ENCODE assay signal across 15 mouse cellular contexts in genomic region chr16:89570516-89570915, GRCm38 (mm10). TPM values are rescaled to one million over a fixed set of nuclear protein-coding genes. Genes with fewer than 3 reads are reported as not detected.
DNase-seq lines count a peak whose midpoint lies in the region; ATAC-seq and TF ChIP-seq lines count a peak whose summit lies in the region.
"Had no signal": no experiment of that assay in that cellular context is flagged by ENCODE, and none has a peak within 500 bp of the region (broad histone marks: within the 10 kb centered on the region; RNA-seq: fewer than 3 reads in every experiment).

No protein-coding gene starts in this region.

- no peak overlapping the region for H3K4me3 ChIP-seq in heart, embryonic 12.5 days
- H3K4me3 ChIP-seq in cerebellum, adult 2 months (replicated peaks; ENCODE audit: insufficient read depth, low read depth, low read length) = no peak overlapping the region
- H3K4me3 ChIP-seq in layer of hippocampus, adult 2 months = no peak overlapping the region
- H3K4me3 ChIP-seq in kidney, adult 2 months (ENCODE audit: insufficient read depth, low read depth, low read length) = no peak overlapping the region
- H3K4me3 ChIP-seq: embryonic facial prominence, embryonic 13.5 days; midbrain, embryonic 10.5 days; stomach, embryonic 15.5 days had no signal

- H3K36me3 ChIP-seq in heart, embryonic 12.5 days = no peaks in the 10 kb centered on the region
- no peaks in the 10 kb centered on the region for H3K36me3 ChIP-seq in kidney, adult 2 months (ENCODE audit: control insufficient read depth, insufficient read depth, low read length)
- H3K36me3 ChIP-seq: embryonic facial prominence, embryonic 13.5 days; midbrain, embryonic 10.5 days; stomach, embryonic 15.5 days had no signal

- ATAC-seq in heart, embryonic 12.5 days (ENCODE audit: insufficient number of reproducible peaks, low FRiP score) = no peak
- ATAC-seq: liver, postnatal 0 days had no signal

- no peak overlapping the region for H3K4me2 ChIP-seq in heart, embryonic 12.5 days
- H3K4me2 ChIP-seq: embryonic facial prominence, embryonic 13.5 days; stomach, embryonic 15.5 days had no signal

- DNase-seq in heart, adult 11 months = peak; percentile 91
- DNase-seq in cerebellum, adult 2 months = peak; percentile 87 to 89
- peak; percentile 68 for DNase-seq in layer of hippocampus, adult 2 months (ENCODE audit: low spot score in 2 of 2)
- DNase-seq in left cerebral cortex, postnatal 36 days (ENCODE audit: low spot score in 2 of 2) = peak; percentile 70 to 74
- DNase-seq in kidney, adult 2 months = no peak
- no peak for DNase-seq in embryo, embryonic 10.5 days (ENCODE audit: low spot score)
- DNase-seq in urinary bladder, adult 18-20 months (ENCODE audit: low spot score in 2 of 2) = no peak
- DNase-seq: kidney, postnatal 36 days; liver, postnatal 0 days had no signal

- H3K27me3 ChIP-seq in heart, embryonic 12.5 days (replicated peaks) = no peaks in the 10 kb centered on the region
- no peaks in the 10 kb centered on the region; the same call in 1 of the 2 replicates for H3K27me3 ChIP-seq in cerebellum, adult 2 months (ENCODE audit: control insufficient read depth, insufficient read depth, low read length)
- no peaks in the 10 kb centered on the region for H3K27me3 ChIP-seq in kidney, adult 2 months (replicated peaks; ENCODE audit: control insufficient read depth, insufficient read depth, low read length)
- H3K27me3 ChIP-seq: embryonic facial prominence, embryonic 13.5 days; stomach, embryonic 15.5 days had no signal

- 85% methylated on average over 9 of the region's 9 CpGs for WGBS in heart, embryonic 12.5 days
- WGBS in cerebellum, adult 2 months = 15% methylated on average over 9 of the region's 9 CpGs
- WGBS in kidney, adult 2 months = 92% methylated on average over 9 of the region's 9 CpGs

- no peak for TF ChIP-seq CTCF in cerebellum, adult 2 months (IDR thresholded peaks at IDR 0.05; ENCODE audit: borderline replicate concordance, insufficient read depth, low read depth, low read length)
- TF ChIP-seq CTCF in layer of hippocampus, adult 2 months (conservative IDR thresholded peaks at IDR 0.05) = no peak
- no peak for TF ChIP-seq CTCF in kidney, adult 2 months (conservative IDR thresholded peaks at IDR 0.05; ENCODE audit: insufficient read depth, insufficient read length, low read depth, low read length)

- intact Hi-C loops in left cerebral cortex, postnatal 36 days (cut with DNase I) = no loop called here

- H3K27ac ChIP-seq in heart, embryonic 12.5 days (ENCODE audit: poor library complexity, severe bottlenecking) = no peak overlapping the region
- H3K27ac ChIP-seq in cerebellum, adult 2 months (ENCODE audit: insufficient read depth, low read length) = no peak overlapping the region
- H3K27ac ChIP-seq in layer of hippocampus, adult 2 months = no peak overlapping the region
- no peak overlapping the region for H3K27ac ChIP-seq in kidney, adult 2 months (ENCODE audit: insufficient read depth, low read depth, low read length)
- H3K27ac ChIP-seq: embryonic facial prominence, embryonic 13.5 days; midbrain, embryonic 10.5 days; stomach, embryonic 15.5 days had no signal

- H3K4me1 ChIP-seq in heart, embryonic 12.5 days (replicated peaks) = peaks cover 7% of the 10 kb centered on the region; the same call in 1 of the 2 replicates
- H3K4me1 ChIP-seq in cerebellum, adult 2 months (ENCODE audit: control insufficient read depth, insufficient read depth, low read length) = peaks cover 19% of the 10 kb centered on the region
- no peaks in the 10 kb centered on the region for H3K4me1 ChIP-seq in kidney, adult 2 months (ENCODE audit: control insufficient read depth, insufficient read depth, low read length)
- H3K4me1 ChIP-seq: embryonic facial prominence, embryonic 13.5 days; midbrain, embryonic 10.5 days; stomach, embryonic 15.5 days had no signal

- no peak overlapping the region for H3K9ac ChIP-seq in heart, embryonic 12.5 days
- H3K9ac ChIP-seq: embryonic facial prominence, embryonic 13.5 days; liver, postnatal 0 days; stomach, embryonic 15.5 days had no signal

- TF ChIP-seq POLR2A in cerebellum, adult 2 months (IDR thresholded peaks at IDR 0.05; ENCODE audit: borderline replicate concordance, insufficient read depth, low read length) = no peak
- TF ChIP-seq POLR2A in kidney, adult 2 months (IDR thresholded peaks at IDR 0.05; ENCODE audit: low read depth, low read length) = no peak

- no peaks in the 10 kb centered on the region for H3K9me3 ChIP-seq in heart, embryonic 12.5 days (replicated peaks)
- H3K9me3 ChIP-seq: embryonic facial prominence, embryonic 13.5 days; midbrain, embryonic 10.5 days; stomach, embryonic 15.5 days had no signal

RNA-seq across cellular contexts. Expression of gene Krtap11-1, which starts 0.5 kb away (rescaled TPM):
- polyA plus RNA-seq in heart, embryonic 12.5 days (2016; fragmentation: Nextera tagmentation; extraction: Ambion mirVana) = not detected in 2 replicates
- not detected in 2 replicates for polyA plus RNA-seq in cerebellum, adult 2 months (2012; rRNA removed)
- total RNA-seq in layer of hippocampus, adult 2 months (2021) = not detected
- not detected for total RNA-seq in left cerebral cortex, postnatal 36 days (2021)
- polyA plus RNA-seq in kidney, adult 2 months (2012; rRNA removed) = not detected in 2 replicates
- total RNA-seq: granulocyte monocyte progenitor cell, adult 5-6 weeks had no signal
- polyA plus RNA-seq: embryonic facial prominence, embryonic 13.5 days; liver, postnatal 0 days; midbrain, embryonic 10.5 days; neural tube, embryonic 14.5 days; stomach, embryonic 15.5 days had no signal

Comparison
In these comparisons a context has a peak if more than half of its experiments do, and no peak if none do; other contexts are left out.
1. DNase-seq: peak in heart, adult 11 months (single experiment), cerebellum, adult 2 months (2 of 2), layer of hippocampus, adult 2 months (2 of 2) and left cerebral cortex, postnatal 36 days (2 of 2); none in kidney, adult 2 months (single experiment), embryo, embryonic 10.5 days (single experiment) and urinary bladder, adult 18-20 months (0 of 2).